Mouse (Mus musculus) lung, postnatal 0 days (tissue): ENCODE measurements around the gene Inhbc.
A peak's percentile ranks its signal among the peaks of the same experiment; 100 is the strongest.

Experiments
- CTCF ChIP-seq: IDR thresholded peaks from 2 replicates; pipeline ENCODE4 v1.5.1; 2016; ENCODE audit warnings: antibody characterized with exemption, mild to moderate bottlenecking
- EP300 ChIP-seq: IDR thresholded peaks from 2 replicates; pipeline ENCODE4 v1.6.1; 2016; ENCODE audit warnings: antibody characterized with exemption, mild to moderate bottlenecking, control low read depth

GRCm38 (mm10) chr10:127333152-127333551, 37.1 kb downstream of the Inhbc start:
- TF ChIP-seq CTCF, result peak; percentile 47
- no peak for TF ChIP-seq EP300
